Mouse (Mus musculus) left cerebral cortex, postnatal 10 days (tissue): Measurements from ENCODE around the gene Dll3. TPM values are rescaled to one million over a fixed set of nuclear protein-coding genes. Genes with fewer than 3 reads are reported as not detected.

Experiments used
- DNase-seq, 2 experiments: peaks; one replicate each; pipeline ENCODE4 v3.0.0; 2021 to 2022; ENCODE audit warnings: low spot score in 2 of 2, mixed read lengths in 1 of 2; ENCODE audit errors: extremely low spot score in 1 of 2
- intact Hi-C: fragments of 180-260 bp; cut with DNase I; formaldehyde crosslinking; loops from one replicate; pipeline ENCODE4 v1.15.1; 2025
- total RNA-seq, 2 experiments: library from RNA; stranded (reverse); gene quantifications; 2 replicates each; pipeline ENCODE4 v1.2.3; 2021

Gene Dll3
- total RNA-seq, 2 experiments from 2014 or later, result 1.8 to 3.1 TPM

GRCm38 (mm10) chr7:28311926-28312543 is 10.0 kb upstream of the Dll3 start, which contains the start of gene Timm50:
TSS of gene Timm50 (minus strand) at chr7:28312072.
- intact Hi-C loops, result no loop called here
- peak; percentile 98 to 99 for DNase-seq

- DNase-seq, result no peak
- intact Hi-C loops, result no loop called here
Measured at GRCm38 (mm10) chr7:28311151-28311925, 9.3 kb upstream of the Dll3 start.

GRCm38 (mm10) chr7:28309737-28310136 is 7.7 kb upstream of the Dll3 start:
- DNase-seq, result no peak
- intact Hi-C loops, result no loop called here

GRCm38 (mm10) chr7:28306216-28306615 is 4.2 kb upstream of the Dll3 start:
- no peak for DNase-seq
- intact Hi-C loops, result no loop called here

GRCm38 (mm10) chr7:28305641-28306040 is 3.6 kb upstream of the Dll3 start:
- DNase-seq, result no peak
- intact Hi-C loops, result no loop called here

GRCm38 (mm10) chr7:28298837-28299625 is 3.0 kb downstream of the Dll3 start:
- intact Hi-C loops, result loop anchor here (5.0 kb wide), 1 partner anchor 152 kb away; no protein-coding TSS in a partner anchor
- DNase-seq, result no peak

GRCm38 (mm10) chr7:28294481-28294880 is 7.6 kb downstream of the Dll3 start:
- DNase-seq, result peak; percentile 49 to 88

GRCm38 (mm10) chr7:28290638-28291590 is 11.1 kb downstream of the Dll3 start, which contains the start of gene Selenov:
TSS of gene Selenov (minus strand) at chr7:28291186.
- DNase-seq, result peak in 1 of 2 experiments; percentile 63
- intact Hi-C loops, result no loop called here

More at GRCm38 (mm10) chr7:28294481-28294880, 7.6 kb downstream of the Dll3 start:
- intact Hi-C loops, result no loop called here

GRCm38 (mm10) chr7:28290165-28290564 is 11.9 kb downstream of the Dll3 start:
- peak in 1 of 2 experiments; percentile 57 for DNase-seq
- intact Hi-C loops, result no loop called here

- intact Hi-C loops, result no loop called here
Measured at GRCm38 (mm10) chr7:28280630-28281029, 21.4 kb downstream of the Dll3 start.

GRCm38 (mm10) chr7:28278279-28278652 is 23.8 kb downstream of the Dll3 start:
- intact Hi-C loops, result no loop called here
- no peak for DNase-seq

More at GRCm38 (mm10) chr7:28280630-28281029, 21.4 kb downstream of the Dll3 start:
- DNase-seq, result no peak

- intact Hi-C loops, result no loop called here
- DNase-seq, result peak; percentile 93 to 96
Measured at GRCm38 (mm10) chr7:28277615-28278278, 24.3 kb downstream of the Dll3 start, which contains the start of gene Eid2b. TSS of gene Eid2b (plus strand) at chr7:28277739.

- intact Hi-C loops, result no loop called here
- DNase-seq, result no peak
Measured at GRCm38 (mm10) chr7:28277237-28277614, 24.8 kb downstream of the Dll3 start.

GRCm38 (mm10) chr7:28271761-28272160 is 30.3 kb downstream of the Dll3 start:
- no peak for DNase-seq
- intact Hi-C loops, result no loop called here

- no peak for DNase-seq
- intact Hi-C loops, result loop anchor here (5.0 kb wide), 1 partner anchor 62 kb away; no protein-coding TSS in a partner anchor
Measured at GRCm38 (mm10) chr7:28269355-28269754, 32.7 kb downstream of the Dll3 start.

- DNase-seq, result no peak
- intact Hi-C loops, result loop anchor here (5.0 kb wide), 1 partner anchor 61 kb away; no protein-coding TSS in a partner anchor
Measured at GRCm38 (mm10) chr7:28268576-28268975, 33.5 kb downstream of the Dll3 start.

- peak in 1 of 2 experiments; percentile 77 for DNase-seq
- intact Hi-C loops, result loop anchor here (5.0 kb wide), 1 partner anchor 61 kb away; no protein-coding TSS in a partner anchor
Measured at GRCm38 (mm10) chr7:28268042-28268531, 34.0 kb downstream of the Dll3 start.
